Mouse (Mus musculus): ENCODE measurements around the gene Rab26.

Rab26 gene

DNA sequence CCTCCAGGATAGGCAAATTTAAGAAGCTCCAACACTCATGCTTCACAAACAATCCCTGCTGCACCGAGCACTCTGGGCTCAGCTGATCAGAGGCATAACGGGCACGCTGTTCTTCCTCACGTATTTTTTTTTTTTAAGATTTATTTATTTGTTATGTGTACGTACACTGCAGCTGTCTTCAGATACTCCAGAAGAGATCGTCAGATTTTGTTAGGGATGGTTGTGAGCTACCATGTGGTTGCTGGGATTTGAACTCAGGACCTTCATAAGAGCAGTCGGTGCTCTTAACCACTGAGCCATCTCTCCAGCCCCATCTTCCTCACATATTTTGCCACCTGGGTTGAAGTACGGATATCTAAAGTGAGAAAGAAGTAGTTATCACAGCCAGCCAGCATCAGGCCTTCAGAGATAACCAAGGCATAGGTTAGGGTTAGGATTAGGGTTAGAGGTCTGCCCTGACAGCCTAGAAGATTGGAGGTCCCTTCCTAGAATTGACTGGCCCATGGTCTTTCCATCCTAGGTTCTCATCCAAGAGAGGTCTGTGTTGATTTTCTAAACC is at the start of gene Rab26:
Gene Rab26, minus strand, starts transcription at position 51 of the 559 bp plus-strand sequence.
- no peak for DNase-seq (ENCODE audit: low read depth, low spot score)

DNA sequence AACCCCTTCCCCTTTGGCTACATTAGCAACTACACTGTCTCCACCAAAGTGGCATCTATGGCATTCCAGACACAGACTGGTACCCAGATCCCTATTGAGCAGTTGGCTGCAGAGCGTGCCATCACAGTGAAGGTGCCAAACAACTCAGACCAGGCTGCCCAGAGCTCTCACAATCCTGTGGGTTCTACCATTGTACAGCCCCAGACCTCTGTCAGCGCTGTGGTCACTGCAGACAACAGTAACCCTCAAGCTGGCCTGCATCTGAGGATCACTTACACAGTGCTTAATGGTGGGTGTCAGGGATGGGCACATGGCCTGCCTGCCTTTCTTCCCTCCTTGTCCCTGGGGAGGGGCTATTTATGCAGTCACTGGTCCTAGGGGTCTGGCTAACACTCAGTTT is 46.3 kb upstream of the Rab26 start:
- DNase-seq (ENCODE audit: low read depth, low spot score) = no peak

DNA sequence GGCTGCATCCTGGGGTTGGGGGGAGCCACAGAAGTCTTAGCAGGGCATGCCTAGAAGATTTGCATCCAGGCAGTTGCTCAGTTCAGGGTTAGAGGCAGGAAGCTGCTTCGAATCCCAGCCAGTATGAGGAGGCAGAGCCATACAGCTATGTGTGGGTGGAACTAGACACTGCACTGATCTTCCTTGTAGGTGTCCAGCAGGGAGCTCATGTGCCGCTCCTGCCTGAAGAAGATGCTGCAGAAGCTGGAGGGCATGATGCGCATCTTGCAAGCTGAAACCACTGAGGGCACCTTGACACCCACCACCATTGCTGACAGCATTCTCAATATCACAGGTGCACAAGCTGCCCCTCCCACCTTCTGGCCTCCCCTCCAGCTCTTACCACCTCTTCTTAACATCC is 45.5 kb upstream of the Rab26 start:
- no peak for DNase-seq (ENCODE audit: low read depth, low spot score)

DNA sequence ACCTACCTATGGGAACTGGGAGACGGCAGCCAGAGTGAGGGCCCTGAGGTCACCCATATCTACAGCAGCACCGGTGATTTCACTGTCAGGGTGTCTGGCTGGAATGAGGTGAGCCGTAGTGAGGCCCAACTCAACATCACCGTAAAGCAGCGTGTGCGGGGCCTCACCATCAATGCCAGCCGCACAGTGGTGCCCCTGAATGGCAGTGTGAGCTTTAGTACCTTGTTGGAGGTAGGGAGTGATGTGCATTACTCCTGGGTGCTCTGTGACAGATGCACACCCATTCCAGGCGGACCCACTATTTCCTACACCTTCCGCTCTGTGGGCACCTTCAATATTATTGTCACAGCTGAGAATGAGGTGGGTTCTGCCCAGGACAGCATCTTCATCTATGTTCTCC is 39.8 kb upstream of the Rab26 start:
- DNase-seq (ENCODE audit: low read depth, low spot score) = no peak

DNA sequence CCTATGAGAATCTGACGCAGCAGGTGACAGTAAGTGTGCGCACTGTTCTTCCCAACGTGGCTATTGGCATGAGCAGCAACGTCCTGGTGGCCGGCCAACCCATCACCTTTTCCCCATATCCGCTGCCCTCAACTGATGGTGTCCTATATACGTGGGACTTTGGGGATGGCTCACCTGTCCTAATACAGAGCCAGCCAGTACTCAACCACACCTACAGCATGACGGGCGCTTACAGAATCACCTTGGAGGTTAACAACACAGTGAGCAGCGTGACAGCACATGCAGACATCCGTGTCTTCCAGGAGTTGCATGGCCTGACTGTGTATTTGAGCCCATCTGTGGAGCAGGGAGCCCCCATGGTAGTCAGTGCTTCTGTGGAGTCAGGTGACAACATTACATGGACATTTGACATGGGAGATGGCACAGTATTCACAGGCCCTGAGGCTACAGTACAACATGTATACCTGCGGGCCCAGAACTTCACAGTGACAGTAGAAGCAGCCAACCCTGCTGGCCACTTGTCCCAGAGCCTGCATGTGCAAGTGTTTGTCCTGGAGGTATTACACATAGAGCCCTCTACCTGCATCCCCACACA is 38.7 kb upstream of the Rab26 start:
- no peak for DNase-seq (ENCODE audit: low read depth, low spot score)

DNA sequence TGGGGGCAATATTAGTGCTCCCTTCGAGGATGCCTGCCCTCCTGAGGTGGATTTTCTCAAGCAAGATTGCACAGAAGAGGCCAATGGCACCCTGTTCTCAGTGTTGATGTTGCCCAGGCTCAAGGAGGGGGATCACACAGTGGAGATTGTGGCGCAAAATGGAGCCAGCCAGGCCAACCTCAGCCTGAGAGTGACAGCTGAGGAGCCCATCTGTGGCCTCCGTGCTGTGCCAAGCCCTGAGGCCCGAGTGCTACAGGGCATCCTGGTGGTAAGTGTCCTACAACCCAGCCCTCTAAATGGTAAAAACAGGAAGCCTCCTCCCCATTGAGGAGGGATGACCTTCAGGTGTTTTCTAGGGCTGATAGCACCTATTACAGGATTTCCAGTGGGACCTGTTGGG is 35.8 kb upstream of the Rab26 start:
- no peak for DNase-seq (ENCODE audit: low read depth, low spot score)

DNA sequence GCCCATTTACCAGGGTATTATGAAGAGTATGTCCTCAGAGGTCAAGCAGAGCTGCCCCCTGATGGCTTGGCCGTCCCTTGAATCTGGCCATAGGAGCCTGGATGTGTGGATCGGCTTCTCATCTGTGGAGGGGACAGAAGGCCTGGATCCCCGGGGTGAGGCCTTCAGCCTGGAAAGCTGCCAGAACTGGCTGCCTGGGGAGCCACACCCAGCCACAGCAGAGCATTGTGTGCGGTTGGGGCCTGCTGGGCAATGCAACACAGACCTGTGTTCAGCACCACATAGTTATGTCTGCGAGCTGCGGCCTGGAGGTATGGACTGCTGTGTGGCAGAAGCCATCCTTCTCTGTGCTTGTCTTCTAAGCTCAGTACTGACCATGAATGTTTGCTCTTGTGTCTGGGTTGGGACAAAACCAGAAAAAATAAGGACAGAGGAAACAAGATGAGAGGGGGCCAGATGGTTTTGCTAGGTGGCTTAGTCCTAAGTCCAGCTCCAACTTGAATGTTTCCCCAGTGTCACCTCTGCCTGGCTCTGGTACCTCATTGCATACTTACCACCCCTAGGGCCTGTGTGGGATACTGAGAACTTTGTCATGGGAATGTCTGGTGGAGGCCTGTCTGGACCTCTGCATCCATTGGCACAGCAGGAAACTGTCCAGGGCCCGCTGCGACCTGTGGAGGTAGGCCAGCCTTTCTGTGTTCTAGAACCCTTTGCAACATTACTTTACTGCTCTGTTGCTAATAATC is 33.2 kb upstream of the Rab26 start:
- no peak for DNase-seq (ENCODE audit: low read depth, low spot score)

DNA sequence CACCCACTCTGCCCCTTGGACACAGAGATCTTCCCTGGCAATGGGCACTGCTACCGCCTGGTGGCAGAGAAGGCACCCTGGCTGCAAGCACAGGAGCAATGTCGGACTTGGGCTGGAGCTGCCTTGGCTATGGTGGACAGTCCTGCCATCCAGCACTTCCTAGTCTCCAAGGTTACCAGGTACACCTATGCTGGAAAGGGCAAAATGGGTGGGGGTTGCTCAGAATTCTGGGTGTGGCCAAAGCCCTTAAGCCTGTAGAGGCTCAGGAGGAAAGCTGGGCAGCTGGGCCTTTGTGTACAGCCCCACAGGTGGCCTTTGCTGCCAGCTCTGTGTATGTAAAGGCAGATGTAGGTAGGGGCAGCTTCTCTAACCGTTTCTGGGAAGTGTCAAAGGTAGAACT is 31.8 kb upstream of the Rab26 start:
- DNase-seq (ENCODE audit: low read depth, low spot score) = no peak

DNA sequence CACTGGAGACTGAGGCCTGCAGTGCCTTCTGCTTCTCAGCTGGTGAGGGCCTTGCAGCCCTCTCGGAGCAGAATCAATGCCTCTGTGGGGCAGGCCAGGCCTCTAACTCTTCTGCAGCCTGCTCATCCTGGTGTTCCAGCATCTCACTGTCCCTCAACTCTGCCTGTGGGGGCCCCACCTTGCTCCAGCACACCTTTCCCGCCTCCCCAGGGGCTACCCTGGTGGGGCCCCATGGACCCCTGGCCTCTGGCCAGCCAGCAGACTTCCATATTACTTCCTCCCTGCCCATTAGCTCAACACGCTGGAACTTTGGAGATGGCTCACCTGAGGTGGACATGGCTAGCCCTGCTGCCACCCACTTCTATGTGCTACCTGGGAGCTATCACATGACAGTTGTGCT is 31.1 kb upstream of the Rab26 start:
- DNase-seq (ENCODE audit: low read depth, low spot score) = no peak

DNA sequence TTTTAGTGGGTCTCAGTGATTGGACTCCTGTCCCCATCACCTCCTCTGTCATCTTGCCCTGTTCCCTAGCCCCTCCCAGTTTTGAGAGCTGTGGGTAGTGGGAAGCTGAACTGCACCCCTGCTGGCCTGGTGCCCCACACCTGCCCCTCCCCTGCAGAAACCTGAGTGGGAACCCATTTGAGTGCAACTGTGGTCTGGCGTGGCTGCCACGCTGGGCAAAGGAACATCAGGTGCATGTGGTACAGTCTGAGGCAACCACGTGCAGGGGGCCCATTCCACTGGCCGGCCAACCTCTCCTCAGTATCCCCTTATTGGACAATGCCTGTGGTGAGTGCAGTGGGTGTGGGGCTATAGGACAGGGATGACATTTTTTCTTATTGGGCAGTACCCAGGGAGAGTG is 30.4 kb upstream of the Rab26 start:
- no peak for DNase-seq (ENCODE audit: low read depth, low spot score)

DNA sequence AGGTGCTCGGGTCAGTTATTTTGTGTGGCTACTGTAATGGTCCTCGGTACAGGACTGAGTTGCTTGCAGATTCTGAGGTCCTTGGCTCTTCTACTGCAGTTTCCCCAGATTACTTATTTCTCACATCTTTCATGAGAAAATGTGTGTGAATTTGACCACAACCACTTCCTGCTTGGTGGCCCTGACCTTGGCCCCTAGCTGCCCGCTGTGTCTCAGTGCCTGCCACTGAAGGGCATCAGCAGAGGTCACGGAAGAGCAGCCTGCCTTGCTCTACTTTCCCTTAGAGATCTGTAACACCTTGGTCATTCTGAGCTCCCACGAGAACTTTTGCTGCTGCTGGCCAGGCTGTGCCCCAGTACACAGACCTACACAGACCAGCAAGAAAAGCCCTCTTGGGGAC is 29.6 kb upstream of the Rab26 start:
- DNase-seq (ENCODE audit: low read depth, low spot score) = no peak

DNA sequence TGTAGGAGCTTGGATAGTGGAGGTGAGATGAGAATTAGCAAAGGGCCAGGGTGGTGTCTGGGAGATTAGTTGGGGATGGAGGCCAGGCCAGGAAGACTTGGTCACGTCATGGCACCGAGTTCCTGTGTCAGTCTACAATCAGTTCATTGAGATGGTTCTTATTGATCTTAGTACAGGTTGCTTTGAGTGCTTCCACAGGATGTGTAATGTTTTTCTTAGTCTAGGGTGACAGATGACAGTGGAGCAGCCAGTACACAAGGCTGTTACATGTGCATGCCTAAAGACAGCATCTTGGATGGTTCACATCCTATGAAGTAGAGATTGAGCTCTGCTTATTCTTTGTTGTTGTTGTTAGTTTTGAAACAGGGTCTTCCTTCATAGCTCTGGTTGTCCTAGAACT is 27.6 kb upstream of the Rab26 start:
- DNase-seq (ENCODE audit: low read depth, low spot score) = no peak

DNA sequence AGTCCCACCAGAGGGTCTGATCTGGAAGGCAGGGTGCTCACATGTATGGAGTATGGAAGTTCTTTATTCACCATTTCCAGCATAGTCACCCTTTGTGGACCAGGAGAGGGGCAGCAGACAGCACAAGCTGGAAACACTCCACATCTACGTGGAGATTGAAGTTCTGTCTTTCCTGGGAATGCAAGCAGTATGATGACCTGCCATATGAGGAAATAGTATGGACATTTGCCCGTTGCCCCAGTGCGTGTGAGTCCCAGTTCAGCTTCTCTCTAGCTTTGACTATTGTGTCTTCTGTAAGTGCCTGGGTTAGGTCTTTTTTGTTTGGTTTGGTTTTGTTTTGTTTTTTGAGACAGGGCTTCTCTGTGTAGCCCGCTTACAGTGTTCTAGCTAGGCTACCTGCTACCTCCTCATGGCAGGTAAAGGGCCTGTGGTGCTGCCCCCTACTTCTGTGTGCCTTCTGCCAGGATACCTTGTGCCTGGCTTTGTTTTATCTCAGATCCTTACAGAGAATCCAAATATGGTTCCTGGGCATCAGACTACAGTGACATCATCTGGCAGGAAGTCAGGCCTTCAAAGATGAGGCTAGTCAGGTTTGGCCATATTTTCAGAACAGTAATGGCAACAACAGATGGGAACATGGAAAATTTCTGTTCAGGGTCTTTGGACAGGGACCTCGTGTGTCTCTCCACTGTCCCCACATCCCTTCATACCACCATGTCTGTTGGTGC is 26.5 kb upstream of the Rab26 start:
- no peak for DNase-seq (ENCODE audit: low read depth, low spot score)

DNA sequence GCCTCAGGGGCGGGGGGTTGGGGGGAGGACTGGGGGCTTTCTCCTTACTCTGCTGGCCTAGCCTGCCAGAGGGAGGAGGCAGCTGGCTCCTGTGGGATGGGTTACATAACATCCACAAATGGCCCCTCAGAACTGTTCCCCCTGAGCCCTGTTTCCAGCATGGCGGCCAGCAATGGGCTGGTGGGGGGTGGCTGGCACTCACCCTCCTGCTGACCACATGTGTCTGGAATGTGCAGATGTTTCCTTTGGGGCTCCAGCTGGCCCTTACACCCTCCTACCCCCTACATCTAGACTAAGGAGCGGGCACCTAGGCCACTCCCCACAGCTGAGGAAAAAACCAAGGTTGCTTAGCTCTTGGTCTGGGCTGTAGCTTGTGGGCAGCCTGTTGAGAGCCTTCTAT is 25.1 kb upstream of the Rab26 start:
- DNase-seq (ENCODE audit: low read depth, low spot score) = peak; percentile 29

DNA sequence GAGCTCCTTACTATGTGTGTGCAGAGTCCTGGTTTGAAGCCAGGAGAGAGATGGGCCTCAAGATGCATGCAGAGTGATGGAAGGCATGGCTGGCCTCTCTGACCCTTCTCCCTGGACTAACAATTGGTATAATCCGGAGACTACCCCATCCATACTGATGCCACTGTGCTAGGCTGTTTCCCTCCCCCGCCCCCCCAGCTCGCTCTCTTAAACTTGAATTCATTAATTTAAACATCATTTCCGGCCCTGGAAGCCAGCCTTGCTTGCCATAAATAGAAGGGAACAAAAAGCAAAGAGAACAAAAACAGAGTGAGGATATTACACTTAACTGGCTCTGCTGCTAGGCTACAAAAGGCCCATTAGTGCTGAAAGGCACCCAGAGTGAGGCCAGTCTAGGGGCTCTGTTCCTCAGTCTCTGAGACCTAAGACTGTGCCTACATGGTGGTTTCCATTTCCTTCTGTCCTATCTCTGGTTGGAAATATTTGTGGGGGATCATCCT is 24.6 kb upstream of the Rab26 start:
- DNase-seq (ENCODE audit: low read depth, low spot score) = no peak

DNA sequence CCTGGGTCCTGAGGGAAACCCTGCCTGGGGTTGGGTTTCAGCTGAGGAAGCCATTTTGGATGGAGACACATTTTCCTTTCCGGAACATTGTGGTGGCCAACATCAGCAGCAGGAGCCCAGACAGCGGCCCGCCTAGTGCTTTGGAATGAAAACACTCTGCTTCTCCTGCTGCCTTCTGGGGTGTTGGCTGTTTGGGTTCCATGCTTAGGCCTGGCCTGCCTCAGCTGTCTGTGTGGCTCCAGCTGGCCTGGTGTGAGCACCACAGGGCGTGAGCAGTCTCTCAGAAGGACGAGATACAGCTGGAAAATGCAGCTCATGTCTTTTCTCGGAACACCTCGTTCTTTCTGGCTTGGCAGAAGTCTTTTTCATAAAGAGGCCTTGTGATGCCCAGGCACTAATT is 23.1 kb upstream of the Rab26 start:
- no peak for DNase-seq (ENCODE audit: low read depth, low spot score)

DNA sequence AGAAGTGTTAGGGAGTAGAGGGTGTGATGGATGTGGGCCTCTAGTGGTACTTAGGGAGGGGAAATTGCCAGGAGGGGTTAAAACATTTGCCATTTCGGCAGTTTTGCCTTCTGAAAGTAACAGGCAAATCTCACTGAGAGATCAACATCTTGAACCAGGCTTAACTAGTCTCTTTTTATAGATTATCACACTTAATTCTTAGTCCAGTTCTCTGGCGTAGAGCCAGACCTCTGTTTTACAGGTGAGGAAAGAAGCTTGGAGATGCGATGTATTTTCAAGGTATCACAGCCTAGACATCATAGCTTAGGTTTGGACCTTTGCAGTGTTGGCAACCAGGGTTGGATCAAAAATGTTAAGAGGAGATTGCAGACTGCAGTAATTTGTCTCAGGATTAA is 17.0 kb upstream of the Rab26 start:
- no peak for DNase-seq (ENCODE audit: low read depth, low spot score)

DNA sequence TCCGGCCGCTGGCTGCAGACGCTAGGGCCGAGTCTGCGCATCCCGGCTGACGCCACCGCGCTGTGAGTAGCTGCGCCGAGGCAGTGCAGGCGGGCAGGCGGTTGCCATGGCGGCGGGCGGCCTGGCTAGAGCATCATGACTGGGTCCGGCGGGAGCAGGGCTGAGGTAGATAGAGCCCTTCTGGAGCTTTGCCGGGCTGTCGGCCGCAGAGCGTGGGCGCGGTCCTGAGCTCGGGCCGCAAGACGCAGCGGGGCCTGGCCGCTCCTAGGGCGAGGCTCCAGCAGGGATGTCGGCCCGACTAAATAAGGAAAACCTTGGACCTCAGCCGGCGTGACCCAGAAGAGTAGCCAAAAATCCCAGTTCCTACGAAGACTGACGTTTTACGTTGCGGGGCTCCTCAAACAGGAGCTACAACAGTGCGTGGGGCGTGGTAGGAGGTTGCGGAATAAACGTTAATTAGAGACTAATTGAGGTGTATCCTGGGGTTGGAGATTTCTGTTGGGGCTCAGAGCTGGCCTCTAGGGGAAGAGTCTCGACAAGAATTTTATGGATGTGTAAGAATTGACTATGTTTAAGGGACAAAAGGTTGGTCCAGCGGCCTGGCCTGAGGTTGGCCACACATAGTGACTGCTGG is 16.5 kb upstream of the Rab26 start:
- DNase-seq (ENCODE audit: low read depth, low spot score) = peak; percentile 56

DNA sequence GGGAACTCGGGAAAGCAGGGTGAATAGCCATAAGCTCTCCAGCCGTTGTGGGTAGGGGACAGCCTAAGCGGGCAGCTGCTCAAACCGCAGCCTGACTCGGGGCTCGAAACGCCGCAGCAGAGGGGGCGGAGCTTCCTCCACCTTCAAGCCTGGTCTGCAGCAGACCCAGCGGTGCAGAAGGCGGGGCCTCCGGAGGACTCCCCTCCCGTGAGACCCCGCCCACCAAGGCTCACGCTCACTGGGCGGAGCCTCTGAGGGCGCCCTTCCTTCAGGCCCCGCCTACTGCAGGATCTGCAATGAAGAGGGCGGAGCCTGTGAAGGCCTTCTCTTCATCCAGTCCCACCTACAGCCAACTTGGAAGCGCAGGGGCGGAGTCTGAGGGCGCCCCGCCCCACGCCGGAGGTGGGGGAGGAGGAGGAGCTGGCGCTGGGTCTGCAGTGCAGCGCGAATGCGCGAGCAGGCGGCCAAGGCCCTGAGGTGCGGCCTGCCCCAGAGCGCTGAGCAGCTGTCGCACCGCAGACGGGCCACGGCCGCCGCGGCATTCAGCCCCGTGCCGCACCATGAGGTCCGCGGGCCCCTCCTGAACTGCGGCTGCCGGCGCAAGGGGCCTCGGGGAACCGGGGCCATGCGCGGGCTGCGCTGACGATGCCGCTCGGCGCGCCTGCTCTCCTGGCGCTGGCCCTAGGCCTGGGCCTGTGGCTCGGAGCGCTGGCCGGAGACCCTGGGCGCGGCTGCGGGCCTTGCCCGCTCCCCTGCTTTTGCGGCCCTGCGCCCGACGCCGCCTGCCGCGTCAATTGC is 15.8 kb upstream of the Rab26 start, which contains the start of gene Pkd1:
Gene Pkd1, plus strand, starts transcription at position 217 of the 798 bp plus-strand sequence.
- DNase-seq (ENCODE audit: low read depth, low spot score) = peak; percentile 100

DNA sequence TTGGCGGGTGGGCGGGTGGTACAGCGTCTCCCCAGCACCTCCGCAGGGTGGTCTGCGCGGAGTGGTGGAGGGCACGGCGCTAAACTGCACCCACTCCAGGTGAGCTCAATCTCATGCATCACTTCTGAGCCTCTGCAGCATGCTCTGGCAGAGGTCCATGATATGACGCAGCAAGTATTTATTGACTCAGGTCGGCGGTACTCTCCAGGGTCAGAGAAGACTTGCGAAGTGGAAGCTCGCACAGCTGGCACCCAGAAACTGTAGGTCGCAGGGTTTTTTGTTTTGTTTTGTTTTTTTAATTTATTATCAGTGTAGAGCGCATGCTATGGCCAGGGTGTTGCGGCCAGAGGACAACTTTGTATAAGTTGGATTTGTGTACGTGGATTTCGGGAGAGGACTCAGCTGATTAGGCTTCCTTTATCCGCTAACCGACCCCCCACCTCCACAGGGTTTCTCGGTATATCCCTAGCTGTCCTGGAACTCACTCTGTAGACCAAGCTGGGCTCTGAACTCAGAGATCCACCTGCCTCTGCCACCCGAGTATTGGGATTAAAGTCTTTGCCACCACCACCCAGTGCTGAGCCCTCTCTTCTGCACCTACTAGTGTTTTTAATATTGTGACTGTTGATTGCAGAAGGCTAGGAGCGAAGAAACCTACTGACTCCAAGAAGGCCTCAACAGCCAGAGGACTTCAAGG is 15.1 kb upstream of the Rab26 start:
- no peak for DNase-seq (ENCODE audit: low read depth, low spot score)
